Mouse (Mus musculus) c-Kit-positive CD71-positive TER-119-negative erythroid progenitor cells, embryonic 14.5 days (primary cell): ENCODE data around the gene Bglap3.

Experiments
- DNase-seq: peaks from one replicate; pipeline ENCODE4 v3.0.0-alpha.2; 2013; ENCODE audit warnings: low read depth

The Bglap3 gene

GRCm38 (mm10) chr3:88335436-88336053 is 37.0 kb downstream of the Bglap3 start:
- peak; percentile 50 for DNase-seq

GRCm38 (mm10) chr3:88334902-88335435 is 37.6 kb downstream of the Bglap3 start:
- no peak for DNase-seq

GRCm38 (mm10) chr3:88334029-88334658 is 38.4 kb downstream of the Bglap3 start:
- no peak for DNase-seq

GRCm38 (mm10) chr3:88331282-88331681 is 41.3 kb downstream of the Bglap3 start:
- peak; percentile 70 for DNase-seq

- no peak for DNase-seq
Observed at GRCm38 (mm10) chr3:88328956-88329355, 43.6 kb downstream of the Bglap3 start.

GRCm38 (mm10) chr3:88324951-88325405 is 47.6 kb downstream of the Bglap3 start, which contains the start of gene Glmp:
Gene Glmp (plus strand): TSS chr3:88325023.
- peak; percentile 63 for DNase-seq
